Mouse (Mus musculus) embryonic stem cell, embryonic (primary cell): ENCODE measurements around the gene Pdhb.

ENCODE experiments used
- CTCF ChIA-PET, 4 experiments: fragments of 300-600 bp in 2 of 4; fragments of 350-600 bp in 2 of 4; sonication (Branson Sonifier 250); formaldehyde crosslinking; loops; one replicate each; lab custom pipeline; 2022; ENCODE audit warnings: inconsistent platforms in 2 of 4; lab: Charles Lee
- POLR2A ChIA-PET, 4 experiments: fragments of 300-600 bp in 2 of 4; fragments of 350-600 bp in 2 of 4; sonication (Branson Sonifier 250); formaldehyde crosslinking; loops; one replicate each; lab custom pipeline; 2022; ENCODE audit warnings: antibody characterized with exemption in 4 of 4, inconsistent platforms in 1 of 4; lab: Charles Lee

Gene Pdhb

GRCm38 (mm10) chr14:8207543-8207942, 34.7 kb upstream of the Pdhb start:
- CTCF ChIA-PET = interaction anchor here in 2 of 4 experiments (0.6 to 2.1 kb wide), 3 partner anchors 12 to 34 kb away, joined by 3 to 5 read pairs (median 4); no protein-coding TSS in a partner anchor
- POLR2A ChIA-PET = interaction anchor here (0.6 to 2.9 kb wide), 19 partner anchors 8 to 1904 kb away, joined by 3 to 27 read pairs (median 4); partner anchors contain the start of gene Pdhb (in 2 of the 4)

DNA sequence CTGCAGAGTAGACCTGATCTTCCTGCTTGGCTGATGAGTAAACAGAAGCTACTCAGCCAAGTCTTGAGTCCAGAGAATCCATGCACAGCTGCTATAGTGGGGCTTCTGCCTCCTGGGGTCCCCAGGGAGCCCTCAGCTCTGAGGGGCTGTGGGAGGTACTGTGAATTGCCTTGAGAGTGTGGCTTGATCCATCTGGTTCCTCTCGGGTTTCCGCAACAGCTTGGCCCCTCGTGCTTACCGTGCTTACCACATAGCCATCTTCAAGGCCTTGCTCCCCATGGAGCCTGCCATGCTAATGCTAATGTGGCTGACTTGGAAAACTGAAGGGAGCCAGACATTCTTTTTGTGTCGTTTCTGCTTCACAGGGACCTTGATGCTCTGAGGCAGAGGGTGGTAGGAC, 34.3 kb upstream of the Pdhb start:
- POLR2A ChIA-PET = interaction anchor here (0.6 to 2.9 kb wide), 21 partner anchors 9 to 1904 kb away, joined by 3 to 27 read pairs (median 4); partner anchors contain the start of gene Pdhb (in 2 of the 4)
- CTCF ChIA-PET = interaction anchor here in 2 of 4 experiments (0.6 to 2.1 kb wide), 3 partner anchors 12 to 34 kb away, joined by 3 to 5 read pairs (median 4); no protein-coding TSS in a partner anchor

DNA sequence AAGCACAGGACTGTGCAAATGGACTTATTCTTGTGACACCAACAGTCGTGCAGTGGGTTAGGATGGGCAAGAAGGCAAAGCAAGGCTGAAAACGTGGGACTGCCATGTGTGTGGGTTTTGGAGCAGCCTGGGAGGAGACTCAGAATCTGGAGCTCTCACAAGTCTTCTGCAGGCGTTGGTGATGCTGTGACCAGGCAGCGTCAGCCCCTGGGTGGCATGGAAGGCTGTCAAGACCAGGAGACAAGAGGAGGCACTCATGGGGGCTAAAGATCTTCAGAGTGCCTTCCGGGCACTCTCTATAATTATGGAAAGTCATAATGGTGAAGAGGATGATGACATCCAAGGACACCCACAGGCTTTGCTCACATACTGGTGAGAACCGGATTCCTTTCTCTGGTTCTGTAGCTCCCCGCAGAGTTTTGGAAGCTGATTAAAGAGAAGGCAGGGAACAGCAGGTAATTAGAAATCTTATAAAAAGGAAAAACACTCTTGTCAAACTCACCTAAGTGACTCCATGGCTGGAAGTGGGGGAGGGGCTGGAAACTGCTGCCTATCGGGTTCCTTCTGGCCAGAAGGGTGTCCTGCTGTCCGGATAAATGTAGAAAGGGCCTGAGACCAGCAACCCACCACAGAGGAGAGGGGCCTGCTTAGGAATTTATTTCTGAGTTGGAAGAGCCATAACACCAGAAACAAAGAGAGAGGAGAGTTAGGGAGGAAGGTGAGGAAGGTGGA, 33.5 kb upstream of the Pdhb start:
- POLR2A ChIA-PET = interaction anchor here in 3 of 4 experiments (0.8 to 2.9 kb wide), 20 partner anchors 7 to 253 kb away, joined by 3 to 27 read pairs (median 4); partner anchors contain the start of genes Pdhb (in 2 of the 3) and Kctd6 (in 1 of the 3)
- CTCF ChIA-PET = interaction anchor here in 2 of 4 experiments (1.3 to 2.1 kb wide), 3 partner anchors 12 to 14 kb away, joined by 4 to 5 read pairs (median 4); no protein-coding TSS in a partner anchor

GRCm38 (mm10) chr14:8201715-8202114, 28.9 kb upstream of the Pdhb start:
- CTCF ChIA-PET = interaction anchor here in 1 of 4 experiments (1.4 kb wide), 1 partner anchor 109 kb away, joined by 3 read pairs; no protein-coding TSS in a partner anchor
- POLR2A ChIA-PET = interaction anchor here in 1 of 4 experiments (0.9 to 2.6 kb wide), 3 partner anchors 10 to 12 kb away, joined by 3 to 8 read pairs (median 5); partner anchors contain the start of gene Kctd6

DNA sequence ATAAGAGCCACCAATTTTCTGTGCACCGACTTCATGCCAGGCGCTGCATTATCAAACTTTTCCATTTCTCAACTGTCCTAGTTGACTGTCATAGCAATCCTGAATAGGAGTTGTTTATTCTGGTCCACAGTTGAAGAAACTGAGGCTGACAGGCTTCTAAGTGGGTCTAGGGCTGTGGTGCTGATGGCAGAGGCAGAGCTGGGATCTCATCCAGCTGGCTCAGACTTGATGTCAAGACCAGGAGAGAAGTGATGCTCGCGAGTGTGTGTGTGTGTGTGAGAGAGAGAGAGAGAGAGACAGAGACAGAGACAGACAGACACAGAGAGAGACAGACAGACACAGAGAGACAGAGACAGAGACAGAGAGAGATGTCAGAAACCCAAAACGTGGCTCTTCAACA, 27.9 kb upstream of the Pdhb start:
- CTCF ChIA-PET = no interaction called here

GRCm38 (mm10) chr14:8192727-8193126, 19.9 kb upstream of the Pdhb start:
- ChIA-PET CTCF (interaction anchor here in 1 of 4 experiments (0.6 to 1.0 kb wide), 2 partner anchors 9 to 27 kb away, joined by 3 read pairs; no protein-coding TSS in a partner anchor), POLR2A (interaction anchor here in 3 of 4 experiments (0.8 to 1.7 kb wide), 8 partner anchors 9 to 26 kb away, joined by 3 to 6 read pairs (median 4); partner anchors contain the start of genes Kctd6 (in 1 of the 3) and Pdhb (in 1 of the 3))

More for the DNA sequence above, 27.9 kb upstream of the Pdhb start:
- POLR2A ChIA-PET = interaction anchor here in 1 of 4 experiments (0.9 kb wide), 1 partner anchor 12 kb away, joined by 3 read pairs; no protein-coding TSS in a partner anchor

DNA sequence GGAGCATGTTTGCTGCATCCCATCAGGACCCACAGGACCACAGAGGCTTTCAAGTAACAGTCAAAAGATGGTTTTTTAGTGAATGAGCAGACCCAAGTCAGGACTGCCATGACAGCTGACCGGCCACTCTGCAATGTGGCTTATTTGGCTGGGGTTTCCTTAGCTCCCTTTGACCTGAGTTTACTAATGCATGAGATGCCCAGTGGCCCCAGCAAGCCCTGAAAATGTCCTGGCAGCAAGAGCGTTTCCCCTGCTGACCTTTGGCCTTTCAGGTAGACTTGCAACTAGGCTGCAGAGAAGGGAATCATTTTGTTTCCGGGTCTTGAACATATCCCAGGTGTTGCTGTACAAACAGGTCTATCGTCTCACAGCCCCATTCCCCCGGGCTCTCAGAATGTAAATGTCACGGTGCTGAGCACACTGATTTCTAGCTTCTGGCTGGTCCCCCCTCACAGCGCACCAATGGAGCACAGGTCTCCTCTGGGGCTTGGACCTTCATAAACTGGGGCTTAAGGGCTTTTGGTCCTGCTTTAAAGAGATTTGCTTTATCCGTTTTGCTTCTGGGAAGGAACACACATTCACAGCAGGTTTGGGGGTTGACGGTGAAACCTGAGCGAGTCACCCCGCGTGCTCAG, 18.6 kb upstream of the Pdhb start:
- POLR2A ChIA-PET = interaction anchor here in 3 of 4 experiments (1.1 to 1.7 kb wide), 6 partner anchors 10 to 28 kb away, joined by 3 to 8 read pairs (median 4); partner anchors contain the start of gene Kctd6 (in 1 of the 3)
- CTCF ChIA-PET = no interaction called here

GRCm38 (mm10) chr14:8190556-8190955, 17.7 kb upstream of the Pdhb start:
- POLR2A ChIA-PET = interaction anchor here in 1 of 4 experiments (0.9 to 1.6 kb wide), 3 partner anchors 15 to 30 kb away, joined by 3 to 8 read pairs (median 3); partner anchors contain the start of gene Pdhb
- CTCF ChIA-PET = no interaction called here

GRCm38 (mm10) chr14:8186278-8187045, 13.6 kb upstream of the Pdhb start:
- POLR2A ChIA-PET = no interaction called here
- CTCF ChIA-PET = no interaction called here

DNA sequence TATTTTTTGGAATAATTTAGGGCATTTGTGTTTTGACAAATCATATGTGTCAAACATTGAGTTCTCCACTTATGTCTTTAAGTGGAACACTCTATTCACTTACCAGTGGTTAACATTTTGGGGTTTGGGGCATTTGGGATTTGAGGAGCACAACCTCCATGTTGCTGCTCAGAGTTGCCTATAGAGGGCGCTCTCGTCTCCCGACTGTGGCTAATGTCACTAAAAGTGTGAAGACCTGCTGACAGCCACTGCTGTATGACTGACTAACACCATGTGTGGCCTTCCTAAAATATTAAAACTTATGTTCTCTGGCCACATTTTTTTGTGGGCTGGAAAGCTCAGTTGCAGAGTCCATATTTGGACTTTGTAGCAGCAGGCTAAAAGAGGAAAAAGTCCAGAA, 10.5 kb upstream of the Pdhb start:
- CTCF ChIA-PET = interaction anchor here in 1 of 4 experiments (0.7 to 1.0 kb wide), 2 partner anchors 9 to 36 kb away, joined by 3 read pairs; no protein-coding TSS in a partner anchor
- POLR2A ChIA-PET = no interaction called here

DNA sequence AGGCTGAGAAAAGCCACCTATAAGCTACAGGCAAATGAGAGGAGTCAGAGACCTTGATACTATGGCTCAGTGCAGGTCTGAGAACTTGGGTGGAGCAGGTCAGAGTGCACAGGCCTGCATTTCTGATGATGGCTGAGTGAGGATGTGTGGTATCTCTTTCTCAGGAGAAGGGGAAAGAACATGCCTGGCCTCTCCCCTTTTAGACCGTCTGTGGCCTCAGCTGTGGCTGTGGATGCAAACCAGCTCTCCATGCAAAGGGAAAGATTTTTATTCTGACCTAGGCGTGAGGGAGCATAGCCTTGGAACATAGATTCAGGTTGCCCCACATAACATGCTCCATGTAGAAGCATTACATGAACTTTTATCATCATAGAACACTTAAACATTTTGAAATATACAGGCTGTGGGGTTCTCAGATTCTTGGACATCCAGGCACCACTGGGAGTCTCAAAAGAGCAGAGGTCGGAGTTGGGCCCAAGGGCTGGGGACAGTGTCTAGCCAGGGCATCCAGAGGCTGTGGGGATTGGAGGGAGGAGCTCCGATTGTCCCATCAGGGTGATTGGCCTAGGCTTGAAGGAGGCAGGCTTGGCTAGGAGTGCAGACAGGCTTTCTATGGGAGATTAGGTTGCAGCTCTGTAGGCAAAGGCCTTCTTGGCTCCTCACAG, 7.7 kb upstream of the Pdhb start:
- ChIA-PET POLR2A (interaction anchor here in 2 of 4 experiments (0.7 to 2.9 kb wide), 11 partner anchors 9 to 39 kb away, joined by 3 to 16 read pairs (median 6); partner anchors contain the start of gene Kctd6 (in 1 of the 2)), CTCF (interaction anchor here in 2 of 4 experiments (1.4 to 1.6 kb wide), 2 partner anchors 34 to 166 kb away, joined by 4 to 6 read pairs; partner anchors contain the start of gene Kctd6 (in 1 of the 2))

GRCm38 (mm10) chr14:8176251-8176650, 3.4 kb upstream of the Pdhb start:
- ChIA-PET CTCF (interaction anchor here in 1 of 4 experiments (0.6 kb wide), 1 partner anchor 38 kb away, joined by 3 read pairs; the partner anchor contains the start of gene Kctd6), POLR2A (interaction anchor here in 3 of 4 experiments (0.6 to 10.1 kb wide), 12 partner anchors 11 to 367 kb away, joined by 4 to 152 read pairs (median 9); partner anchors contain the start of gene Kctd6 (in 3 of the 3))

DNA sequence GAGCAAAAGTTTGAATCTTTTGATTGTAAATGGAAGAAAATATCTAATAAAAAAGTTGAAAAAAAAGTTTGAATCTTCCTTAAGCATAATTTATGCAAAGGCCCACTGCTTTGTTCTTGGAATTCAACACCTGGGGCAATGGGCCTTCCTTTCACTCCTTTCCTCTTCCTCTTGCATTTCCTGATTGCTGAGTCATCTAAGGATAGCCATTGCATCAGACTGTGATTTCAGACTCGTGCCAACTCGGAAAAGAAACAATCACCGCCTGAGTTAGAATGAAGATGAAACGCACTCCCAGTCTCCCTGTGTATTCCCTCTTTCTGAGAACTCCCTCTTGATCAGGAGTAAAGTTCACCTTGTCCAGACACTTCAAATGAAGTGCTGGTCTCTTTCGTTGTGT, 1.8 kb upstream of the Pdhb start:
- CTCF ChIA-PET = no interaction called here
- POLR2A ChIA-PET = interaction anchor here in 3 of 4 experiments (0.8 to 10.1 kb wide), 30 partner anchors 10 to 232 kb away, joined by 3 to 152 read pairs (median 4); partner anchors contain the start of genes Kctd6 (in 3 of the 3), Gm45521 (in 1 of the 3) and Pxk (in 1 of the 3)

GRCm38 (mm10) chr14:8173542-8174250, 871 bp upstream of the Pdhb start:
- ChIA-PET POLR2A (interaction anchor here in 3 of 4 experiments (0.6 to 10.1 kb wide), 32 partner anchors 9 to 1144 kb away, joined by 3 to 152 read pairs (median 4); partner anchors contain the start of genes Kctd6 (in 2 of the 3) and Gm45521 (in 1 of the 3)), CTCF (interaction anchor here in 1 of 4 experiments (0.6 kb wide), 1 partner anchor 134 kb away, joined by 12 read pairs; no protein-coding TSS in a partner anchor)

DNA sequence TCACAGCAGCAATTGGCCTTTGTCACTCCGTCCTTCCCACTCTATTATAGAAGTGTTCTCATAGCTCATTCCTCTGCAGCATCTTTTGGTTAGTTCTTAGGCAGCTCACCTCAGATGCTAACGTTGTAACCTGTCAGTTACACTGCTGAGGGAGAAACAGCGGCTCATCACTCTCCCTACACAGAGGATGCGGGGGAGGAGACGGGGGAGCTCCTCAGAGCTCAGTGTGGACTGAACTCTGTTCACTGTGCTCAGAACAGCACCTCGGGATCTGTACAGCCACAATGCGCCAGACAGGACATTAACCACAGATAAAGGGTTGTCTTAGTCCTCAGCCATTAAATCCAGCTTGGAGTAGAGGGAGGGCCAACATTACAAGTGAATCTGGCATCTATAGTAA, 8.4 kb downstream of the Pdhb start:
- POLR2A ChIA-PET = interaction anchor here in 3 of 4 experiments (0.7 to 3.5 kb wide), 19 partner anchors 8 to 211 kb away, joined by 3 to 28 read pairs (median 4); partner anchors contain the start of genes Pdhb (in 2 of the 3) and Kctd6 (in 1 of the 3)
- CTCF ChIA-PET = interaction anchor here in 2 of 4 experiments (0.6 to 2.1 kb wide), 4 partner anchors 62 to 399 kb away, joined by 3 to 5 read pairs (median 4); no protein-coding TSS in a partner anchor
